Mouse (Mus musculus): ENCODE results near the gene Qpctl.

The Qpctl gene

DNA sequence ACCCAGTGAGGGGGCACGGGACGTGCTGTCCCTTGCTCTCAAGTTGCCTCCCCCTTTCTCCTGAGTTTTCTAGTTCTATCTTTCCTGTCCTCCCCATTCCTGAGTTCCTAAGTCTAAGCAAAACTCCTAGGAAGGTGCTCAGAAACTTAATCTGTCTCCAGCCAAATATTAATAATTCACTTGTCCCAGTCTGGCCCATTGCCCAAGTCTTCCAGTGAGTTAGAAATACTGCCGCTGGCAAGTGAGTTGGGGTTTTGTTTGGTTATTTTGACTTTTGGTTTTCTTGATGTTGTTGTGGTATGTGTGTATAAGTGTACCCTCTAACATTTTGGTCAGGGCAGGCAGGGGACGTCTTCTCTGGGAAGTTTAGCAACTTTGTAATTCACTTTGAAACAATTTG lies 27.4 kb downstream of the Qpctl start:
- DNase-seq (ENCODE audit: low read depth, low spot score), result no peak

DNA sequence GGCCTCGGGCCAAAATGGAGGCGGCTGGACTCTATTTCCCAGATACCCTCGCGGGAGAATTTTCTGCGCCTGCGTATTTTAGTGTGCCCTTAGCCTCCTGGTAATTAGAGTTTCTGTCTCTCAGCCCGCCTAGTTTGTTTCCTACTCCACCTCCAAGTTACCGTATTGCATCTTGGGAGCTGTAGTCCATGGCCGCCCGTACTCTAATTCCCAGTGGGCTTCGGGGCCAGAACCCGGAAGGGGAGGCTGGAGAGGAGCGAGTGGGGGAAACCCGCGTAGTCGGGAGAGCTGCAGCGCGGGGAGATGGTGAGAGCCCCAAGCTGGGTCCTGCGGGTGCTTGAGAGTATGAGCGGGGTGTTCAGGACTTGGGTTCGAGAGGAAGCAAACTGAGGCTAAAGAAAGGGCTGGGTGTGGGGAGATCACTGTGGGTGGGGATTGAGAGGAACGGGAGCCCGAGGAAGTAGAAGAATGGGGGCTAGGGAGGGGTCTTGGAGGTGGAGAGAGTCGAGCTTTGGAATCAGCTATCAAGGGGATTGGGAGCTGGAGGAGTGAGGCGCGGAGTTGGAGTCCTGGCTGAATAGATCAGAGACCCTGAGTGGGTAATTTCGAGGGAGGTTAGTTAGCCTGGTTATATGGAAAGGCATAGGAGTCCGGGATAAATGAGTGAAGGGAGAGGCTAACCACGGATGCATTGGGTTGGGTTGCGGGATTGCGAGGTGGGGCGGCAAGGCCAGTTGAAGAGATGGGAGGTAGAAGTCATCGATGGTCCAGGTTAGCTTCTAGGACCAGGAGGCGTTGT lies 29.3 kb downstream of the Qpctl start, which contains the start of gene Fbxo46:
Gene Fbxo46, plus strand, starts transcription at position 229 of the 799 bp plus-strand sequence.
- DNase-seq (ENCODE audit: low read depth, low spot score), result peak; percentile 98

DNA sequence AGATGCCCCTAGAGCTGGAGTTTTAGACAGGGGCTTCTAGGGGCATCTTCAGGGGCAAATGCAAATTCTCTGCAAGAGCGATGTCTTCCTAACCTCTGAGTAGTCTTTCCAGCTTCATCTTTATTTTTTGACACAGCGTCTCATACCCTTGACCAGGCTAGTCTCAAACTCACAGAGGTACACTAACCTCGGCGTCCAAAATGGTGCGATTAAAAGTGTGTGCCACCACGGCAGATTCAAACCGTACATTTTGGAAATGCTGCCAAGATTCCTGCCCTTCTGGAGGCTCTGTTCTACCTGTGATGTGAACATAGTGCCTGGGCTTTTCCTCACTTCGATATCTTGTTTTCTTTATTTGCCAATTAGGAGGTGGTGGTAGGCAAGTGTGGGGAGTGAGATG lies 30.0 kb downstream of the Qpctl start:
- DNase-seq (ENCODE audit: low read depth, low spot score), result no peak

DNA sequence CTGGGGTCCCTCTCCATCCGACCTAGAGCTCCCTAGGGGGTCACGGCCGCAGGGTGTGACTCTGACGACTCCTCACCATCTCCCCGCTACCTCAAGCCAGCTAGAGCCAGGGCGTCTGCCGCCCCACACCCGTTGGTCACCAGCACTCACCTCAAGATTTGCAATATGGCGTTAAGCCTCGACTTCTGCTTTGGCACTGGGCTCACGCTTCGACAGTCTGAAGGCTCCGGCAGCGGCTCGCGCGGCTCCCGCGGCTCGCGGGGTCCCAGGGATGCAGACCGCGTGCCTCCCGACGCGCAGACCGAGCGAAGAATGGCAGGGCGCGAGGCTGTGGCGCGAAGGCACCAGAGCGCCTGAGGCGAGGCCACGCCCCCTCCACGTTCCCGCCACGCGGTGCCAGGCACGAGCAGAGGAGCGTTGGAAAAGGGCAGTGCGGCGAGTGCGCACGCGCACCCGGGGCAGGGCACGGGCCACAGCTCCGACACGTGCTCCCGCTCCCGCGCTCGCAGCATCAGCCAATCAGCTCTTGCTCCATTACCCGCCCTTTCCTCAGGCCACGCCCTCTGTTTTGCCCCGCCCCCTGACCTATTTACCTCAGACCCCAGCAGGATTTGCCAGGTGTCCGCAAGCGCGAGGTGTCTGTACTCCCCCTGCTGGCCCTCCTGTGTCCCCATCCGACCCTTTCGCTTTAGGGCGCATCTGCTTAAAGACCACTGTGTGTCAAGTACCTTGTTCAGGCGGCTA lies 30.9 kb downstream of the Qpctl start, which contains the start of gene Gm4969:
Gene Gm4969, minus strand, starts transcription at position 341 of the 744 bp plus-strand sequence.
- DNase-seq (ENCODE audit: low read depth, low spot score), result peak; percentile 97

DNA sequence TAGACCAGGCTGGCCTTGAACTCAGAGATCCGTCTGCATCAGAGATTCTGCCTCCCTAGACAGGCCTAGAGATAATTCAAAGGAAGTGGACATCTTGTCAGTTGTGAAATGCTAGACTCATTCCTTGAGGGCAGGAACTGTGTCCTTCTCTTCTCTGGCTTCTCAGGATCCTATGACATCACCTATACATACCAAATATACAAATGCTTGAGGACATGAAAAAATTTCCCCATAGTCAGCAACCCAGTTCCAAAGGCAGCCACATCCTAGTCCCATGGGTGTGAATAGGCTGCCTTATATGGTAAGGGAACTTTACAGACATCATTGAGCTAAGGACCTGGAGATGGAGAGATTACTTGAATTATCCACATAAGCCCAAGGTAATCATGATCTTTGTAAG lies 39.5 kb downstream of the Qpctl start:
- DNase-seq (ENCODE audit: low read depth, low spot score), result no peak

DNA sequence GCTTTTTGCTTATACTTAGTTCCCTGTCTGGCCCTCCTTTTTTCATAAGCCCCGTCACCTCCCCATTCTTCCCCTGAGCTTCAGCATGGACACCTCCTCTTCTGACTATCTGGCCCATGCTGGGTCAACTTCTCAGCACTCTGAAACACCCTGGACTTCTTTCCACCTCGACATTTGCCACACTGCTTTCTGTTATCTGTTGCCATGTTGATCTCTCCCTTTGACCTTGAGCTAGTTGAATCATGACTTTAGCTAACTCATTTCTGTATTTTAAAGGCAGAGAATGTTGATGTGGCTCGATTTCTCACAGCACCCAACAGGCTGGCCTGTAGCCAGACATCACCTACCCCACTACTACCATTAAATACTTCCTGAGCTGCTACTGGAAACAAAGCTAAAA lies 41.7 kb downstream of the Qpctl start:
- DNase-seq (ENCODE audit: low read depth, low spot score), result no peak

DNA sequence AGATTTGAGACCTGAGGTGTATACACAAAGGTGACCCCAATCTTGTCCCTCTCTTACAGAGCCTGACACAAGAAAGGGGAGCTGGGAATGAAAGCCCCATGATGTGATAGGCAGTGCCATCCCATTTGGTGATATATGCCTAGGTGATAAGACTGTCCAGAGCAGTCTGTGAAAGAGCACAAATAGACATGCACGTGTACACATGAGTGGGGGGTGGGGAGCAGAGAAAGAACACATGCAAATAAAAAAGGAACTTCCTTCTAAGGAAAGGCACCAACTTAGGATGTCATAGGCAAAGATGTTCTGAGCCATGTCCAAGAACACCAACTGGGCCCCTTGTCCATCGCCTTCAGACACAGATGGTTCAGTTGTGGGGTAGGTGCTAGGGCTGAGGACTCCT lies 44.6 kb downstream of the Qpctl start:
- no peak for DNase-seq (ENCODE audit: low read depth, low spot score)

DNA sequence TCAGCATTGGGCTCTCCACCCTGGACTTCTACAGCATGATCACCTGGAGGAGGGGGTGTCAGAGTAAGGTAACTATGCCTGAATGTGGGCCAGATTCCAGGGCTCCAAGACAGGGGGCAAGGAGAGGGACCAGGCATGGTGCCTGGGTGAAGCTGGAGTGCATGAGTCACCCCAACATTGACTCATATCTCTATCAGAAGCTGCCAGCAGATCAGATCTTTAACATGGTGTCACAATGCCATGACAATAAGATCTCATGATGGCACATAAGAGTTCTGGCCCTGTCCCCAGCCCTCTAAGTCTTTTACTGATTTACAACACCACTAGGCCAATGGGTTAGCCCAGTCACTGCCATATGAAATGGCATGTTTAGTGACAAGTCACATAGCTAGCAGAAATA lies 45.4 kb downstream of the Qpctl start:
- no peak for DNase-seq (ENCODE audit: low read depth, low spot score)

DNA sequence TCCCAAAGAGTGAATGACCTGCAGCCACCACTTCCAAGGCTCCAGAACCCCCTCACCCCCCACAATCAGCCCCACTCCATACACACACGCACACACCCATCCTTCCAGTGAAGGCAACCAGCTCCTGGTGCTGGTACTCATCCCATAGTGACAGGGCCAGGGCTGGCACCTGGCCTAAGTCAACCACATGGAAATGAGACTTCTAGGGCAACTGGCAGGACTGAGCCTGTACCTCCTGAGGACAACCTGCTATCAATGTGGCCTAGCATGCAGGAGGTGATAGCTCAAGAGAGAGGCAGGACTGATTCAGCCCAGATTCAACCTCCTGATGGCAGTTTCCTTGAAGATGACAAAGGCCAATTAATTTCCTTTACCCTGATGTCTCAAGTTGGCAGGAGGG lies 48.8 kb downstream of the Qpctl start:
- DNase-seq (ENCODE audit: low read depth, low spot score), result no peak

DNA sequence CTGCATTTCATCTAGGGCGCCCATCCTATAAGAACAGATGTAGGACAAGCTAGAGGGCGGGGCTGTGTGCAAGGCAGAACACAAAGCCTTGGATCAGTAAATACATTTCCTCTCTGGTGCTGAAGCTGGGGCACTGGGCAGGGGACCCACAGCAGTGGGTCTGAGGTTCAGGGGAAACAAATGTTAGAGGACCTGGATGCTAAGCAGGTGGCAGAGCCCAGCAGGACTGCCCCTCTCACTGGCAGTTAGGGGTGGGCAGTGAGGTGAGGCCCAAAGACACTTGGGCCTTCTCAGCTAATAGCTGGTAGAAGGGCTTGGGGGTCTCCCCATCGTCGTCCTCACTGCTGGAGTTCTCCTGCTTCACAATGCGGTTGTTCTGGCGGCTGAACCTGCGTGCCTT lies 50.3 kb downstream of the Qpctl start:
- DNase-seq (ENCODE audit: low read depth, low spot score), result no peak

DNA sequence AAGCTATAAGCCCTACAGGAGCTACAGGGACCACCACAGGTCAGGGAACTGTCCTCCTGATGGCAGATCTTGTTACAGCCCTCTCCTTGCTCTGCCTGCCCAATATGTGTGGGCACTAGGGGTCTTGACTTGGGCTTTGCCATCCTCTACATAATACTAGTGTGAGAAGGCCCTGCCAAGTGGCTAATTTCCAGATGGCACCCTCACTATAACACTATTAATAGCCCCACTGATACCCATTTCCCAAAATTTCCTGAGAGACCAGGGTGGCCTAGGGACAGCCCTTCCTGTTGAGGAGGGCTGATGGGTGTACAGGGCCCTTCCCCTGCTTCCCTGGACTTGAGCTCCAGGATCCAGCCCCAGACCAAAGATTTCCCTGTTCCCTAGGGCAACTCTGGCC lies 51.2 kb downstream of the Qpctl start:
- no peak for DNase-seq (ENCODE audit: low read depth, low spot score)

DNA sequence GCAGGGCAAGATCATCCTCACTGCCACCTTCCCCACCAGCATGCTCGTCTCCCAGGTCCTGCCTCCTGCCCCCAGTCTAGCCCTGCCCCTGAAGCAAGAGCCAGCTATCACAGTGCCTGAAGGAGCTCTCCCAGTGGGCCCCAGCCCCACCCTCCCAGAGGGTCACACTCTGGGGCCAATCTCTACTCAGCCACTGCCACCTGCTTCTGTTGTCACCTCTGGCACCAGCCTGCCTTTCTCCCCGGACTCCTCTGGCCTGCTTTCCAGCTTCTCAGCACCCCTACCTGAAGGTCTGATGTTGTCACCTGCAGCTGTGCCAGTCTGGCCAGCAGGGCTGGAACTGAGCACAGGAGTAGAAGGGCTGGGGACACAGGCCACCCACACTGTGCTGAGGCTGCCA lies 51.9 kb downstream of the Qpctl start:
- DNase-seq (ENCODE audit: low read depth, low spot score), result no peak

DNA sequence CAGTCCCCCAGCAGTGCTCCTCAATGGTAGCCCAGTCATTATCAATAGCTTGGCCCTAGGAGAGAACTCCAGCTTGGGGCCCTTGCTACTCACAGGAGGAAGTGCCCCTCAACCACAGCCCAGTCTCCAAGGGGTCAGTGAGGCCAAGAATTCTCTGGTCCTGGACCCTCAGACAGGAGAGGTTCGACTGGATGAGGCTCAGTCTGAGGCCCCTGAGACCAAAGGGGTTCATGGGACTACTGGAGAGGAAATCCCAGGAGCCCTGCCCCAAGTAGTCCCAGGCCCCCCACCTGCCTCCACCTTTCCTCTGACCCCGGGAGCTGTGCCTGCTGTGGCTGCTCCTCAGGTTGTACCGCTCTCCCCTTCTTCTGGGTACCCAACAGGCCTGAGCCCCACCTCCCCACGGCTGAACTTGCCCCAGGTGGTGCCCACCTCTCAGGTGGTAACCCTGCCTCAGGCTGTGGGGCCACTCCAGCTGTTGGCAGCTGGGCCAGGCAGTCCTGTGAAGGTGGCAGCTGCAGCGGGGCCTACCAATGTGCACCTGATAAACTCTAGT lies 52.6 kb downstream of the Qpctl start:
- no peak for DNase-seq (ENCODE audit: low read depth, low spot score)

DNA sequence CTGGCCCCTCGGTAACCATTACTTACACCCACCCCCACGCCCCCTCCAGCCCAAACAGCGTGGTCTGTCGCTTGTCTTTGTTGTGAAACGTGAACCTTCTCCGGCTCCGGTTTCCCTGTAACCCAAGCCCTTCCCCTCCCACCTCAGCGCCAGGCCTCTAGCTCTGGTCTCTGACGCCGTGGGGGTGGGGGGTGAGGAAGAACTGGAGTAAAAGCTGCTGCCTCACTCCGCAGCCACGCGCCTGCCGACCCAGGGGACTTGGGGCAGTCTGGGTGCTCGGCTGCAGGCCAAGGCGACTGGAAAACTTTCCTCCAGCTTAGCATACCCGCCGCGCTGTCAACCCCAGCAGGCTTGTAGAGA lies 53.4 kb downstream of the Qpctl start:
- DNase-seq (ENCODE audit: low read depth, low spot score), result peak; percentile 79

DNA sequence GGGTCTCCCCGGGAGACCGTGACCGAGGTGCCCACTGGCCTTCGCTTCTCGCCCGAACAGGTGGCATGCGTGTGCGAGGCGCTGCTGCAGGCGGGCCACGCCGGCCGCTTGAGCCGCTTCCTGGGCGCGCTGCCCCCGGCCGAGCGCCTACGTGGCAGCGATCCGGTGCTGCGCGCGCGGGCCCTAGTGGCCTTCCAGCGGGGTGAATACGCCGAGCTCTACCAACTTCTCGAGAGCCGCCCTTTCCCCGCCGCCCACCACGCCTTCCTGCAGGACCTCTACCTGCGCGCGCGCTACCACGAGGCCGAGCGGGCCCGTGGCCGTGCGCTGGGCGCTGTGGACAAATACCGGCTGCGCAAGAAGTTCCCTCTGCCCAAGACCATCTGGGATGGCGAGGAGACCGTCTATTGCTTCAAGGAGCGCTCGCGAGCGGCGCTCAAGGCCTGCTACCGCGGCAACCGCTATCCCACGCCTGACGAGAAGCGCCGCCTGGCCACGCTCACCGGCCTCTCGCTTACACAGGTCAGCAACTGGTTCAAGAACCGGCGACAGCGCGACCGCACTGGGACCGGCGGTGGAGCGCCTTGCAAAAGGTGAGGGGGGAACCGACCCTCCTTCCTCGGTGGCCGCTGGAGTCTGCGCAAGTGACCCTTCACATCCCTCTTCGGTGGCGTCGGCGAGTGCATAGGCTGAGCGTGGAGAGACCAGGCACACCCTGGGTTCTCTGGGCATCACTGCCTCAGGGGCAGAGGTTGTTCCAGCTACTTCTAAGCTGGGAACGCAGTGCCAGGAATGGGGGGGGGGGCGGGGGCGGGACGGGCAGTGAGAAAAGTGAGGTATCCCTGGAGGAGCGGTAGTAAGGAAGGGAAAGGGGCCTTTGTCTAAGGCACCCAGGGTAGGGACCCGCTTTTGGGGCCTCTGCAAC lies 54.0 kb downstream of the Qpctl start:
- peak; percentile 61 for DNase-seq (ENCODE audit: low read depth, low spot score)

DNA sequence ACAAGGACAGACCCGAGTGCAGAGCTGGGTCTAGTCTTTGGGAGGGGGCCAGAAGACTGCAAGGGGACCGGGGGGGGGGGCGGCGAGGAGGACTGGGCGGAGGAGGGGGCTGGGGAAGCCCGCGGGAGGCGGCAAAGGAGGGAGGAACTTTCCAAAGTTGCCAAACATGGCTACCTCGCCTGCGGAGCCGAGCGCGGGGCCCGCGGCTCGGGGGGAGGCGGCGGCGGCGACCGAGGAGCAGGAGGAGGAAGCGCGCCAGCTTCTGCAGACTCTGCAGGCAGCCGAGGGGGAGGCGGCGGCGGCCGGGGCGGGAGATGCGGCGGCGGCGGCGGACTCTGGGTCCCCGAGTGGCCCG lies 54.6 kb downstream of the Qpctl start, which contains the start of gene Six5:
Gene Six5, plus strand, starts transcription at position 124 of the 355 bp plus-strand sequence.
- DNase-seq (ENCODE audit: low read depth, low spot score), result peak; percentile 64

DNA sequence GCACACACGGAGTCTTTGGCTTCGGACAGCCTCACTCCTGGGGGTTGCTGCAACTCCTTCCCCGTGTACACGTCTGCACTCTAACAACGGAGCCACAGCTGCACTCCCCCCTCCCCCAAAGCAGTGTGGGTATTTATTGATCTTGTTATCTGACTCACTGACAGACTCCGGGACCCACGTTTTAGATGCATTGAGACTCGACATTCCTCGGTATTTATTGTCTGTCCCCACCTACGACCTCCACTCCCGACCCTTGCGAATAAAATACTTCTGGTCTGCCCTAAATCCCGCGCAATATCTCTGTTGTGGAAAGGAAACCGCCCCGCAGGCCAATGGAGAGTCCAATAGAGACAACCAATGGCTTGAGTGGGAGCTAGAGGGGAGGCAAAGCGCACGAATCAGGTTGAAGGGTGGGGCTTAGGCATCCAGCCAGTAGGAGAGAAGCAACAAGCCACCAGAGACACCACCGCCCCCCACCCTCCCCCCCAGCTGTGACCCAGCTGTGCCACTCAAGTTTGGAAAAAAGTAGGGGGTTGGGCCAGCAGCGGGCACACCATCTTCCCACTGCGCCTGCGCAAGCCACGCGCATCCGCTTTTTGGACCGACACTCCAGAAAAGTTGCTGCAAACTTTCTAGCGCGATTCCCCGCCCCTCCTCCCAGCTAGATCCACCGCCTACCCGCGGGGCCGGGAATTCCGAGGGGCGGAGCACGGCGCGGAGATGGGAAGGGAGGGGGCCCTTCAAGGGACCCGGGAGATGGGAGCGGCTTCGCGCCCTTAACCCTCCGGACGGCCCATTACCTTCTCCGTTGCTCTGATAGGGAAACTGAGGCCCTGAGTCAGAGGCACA lies 55.3 kb downstream of the Qpctl start:
- DNase-seq (ENCODE audit: low read depth, low spot score), result peak; percentile 99

DNA sequence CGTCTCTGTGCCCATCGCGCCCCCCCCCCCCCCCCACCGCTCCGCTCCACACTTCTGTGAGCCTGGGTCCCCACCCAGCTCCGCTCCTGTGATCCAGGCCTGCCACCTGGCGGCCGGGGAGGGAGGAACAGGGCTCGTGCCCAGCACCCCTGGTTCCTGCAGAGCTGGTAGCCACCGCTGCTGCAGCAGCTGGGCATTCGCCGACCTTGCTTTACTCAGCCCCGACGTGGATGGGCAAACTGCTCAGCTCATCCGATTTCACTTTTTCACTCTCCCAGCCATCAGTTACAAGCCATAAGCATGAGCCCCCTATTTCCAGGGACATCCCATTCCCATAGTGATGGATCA lies 55.9 kb downstream of the Qpctl start:
- peak; percentile 91 for DNase-seq (ENCODE audit: low read depth, low spot score)

DNA sequence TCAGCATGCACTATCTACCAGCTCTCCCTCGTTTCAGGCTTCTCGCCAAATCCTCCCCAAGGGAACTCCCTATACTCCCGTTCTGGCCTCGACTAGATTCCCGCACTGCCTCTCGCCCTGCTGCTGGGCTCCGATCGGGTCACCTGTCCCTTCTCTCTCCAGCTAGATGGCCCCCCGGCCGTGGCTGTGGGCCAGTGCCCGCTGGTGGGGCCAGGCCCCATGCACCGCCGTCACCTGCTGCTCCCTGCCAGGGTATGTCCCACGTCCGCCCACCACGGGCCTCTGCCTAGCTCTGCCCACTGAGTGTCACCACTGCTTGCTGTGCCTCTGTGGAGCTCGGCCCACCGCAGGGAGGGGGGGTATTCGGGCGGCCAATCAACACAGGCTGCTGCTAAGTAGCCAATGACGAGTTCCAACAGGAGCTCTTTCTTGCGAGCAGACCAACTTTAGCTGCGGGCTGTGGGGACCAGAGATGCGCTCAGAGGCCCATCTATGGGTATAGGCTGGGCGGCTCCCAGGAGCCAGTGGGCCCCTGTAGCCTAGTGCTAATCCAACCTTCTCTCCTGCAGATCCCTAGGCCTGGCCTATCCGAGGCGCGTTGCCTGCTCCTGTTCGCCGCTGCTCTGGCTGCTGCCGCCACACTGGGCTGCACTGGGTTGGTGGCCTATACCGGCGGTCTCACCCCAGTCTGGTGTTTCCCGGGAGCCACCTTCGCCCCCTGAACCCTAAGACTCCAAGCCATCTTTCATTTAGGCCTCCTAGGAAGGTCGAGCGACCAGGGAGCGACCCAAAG lies 56.5 kb downstream of the Qpctl start:
- peak; percentile 75 for DNase-seq (ENCODE audit: low read depth, low spot score)

DNA sequence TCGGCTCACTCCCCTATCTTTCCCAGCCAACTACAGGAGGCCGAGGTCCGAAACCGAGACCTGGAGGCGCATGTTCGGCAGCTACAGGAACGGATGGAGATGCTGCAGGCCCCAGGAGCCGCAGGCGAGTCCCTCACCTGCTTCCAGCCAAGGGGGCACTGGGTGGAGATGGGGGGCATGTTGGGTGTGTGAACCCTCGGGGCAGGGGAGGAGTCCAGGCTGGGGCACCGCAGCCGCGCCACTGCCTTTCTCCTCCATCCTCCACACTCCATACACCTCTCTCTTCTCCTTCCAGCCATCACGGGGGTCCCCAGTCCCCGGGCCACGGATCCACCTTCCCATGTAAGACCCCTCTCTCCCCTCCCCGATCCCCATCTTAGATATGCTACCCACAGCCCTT lies 57.2 kb downstream of the Qpctl start:
- DNase-seq (ENCODE audit: low read depth, low spot score), result no peak
